Mouse (Mus musculus) neural tube, embryonic 13.5 days (tissue): Measurements from ENCODE around the gene Hoxb6. TPM values are rescaled to one million over a fixed set of nuclear protein-coding genes. Genes with fewer than 3 reads are reported as not detected.

ENCODE experiments used
- ATAC-seq: fragments of 200-750 bp; cut with Nextera tagmentation; 2 replicates; pipeline ENCODE4 v1.8.0; 2017; ENCODE audit warnings: low read depth, mild to moderate bottlenecking, moderate TSS enrichment, moderate library complexity
- H3K27ac ChIP-seq: fragments of 300-500 bp; sonication (generic); replicated peaks from 2 replicates; pipeline ENCODE4 v1.5.1; 2015; ENCODE audit warnings: moderate library complexity, mild to moderate bottlenecking, inconsistent platforms
- H3K27me3 ChIP-seq: fragments of 300-500 bp; sonication (generic); 2 replicates; pipeline ENCODE4 v1.6.1; 2015; ENCODE audit warnings: mild to moderate bottlenecking, inconsistent platforms
- H3K36me3 ChIP-seq: fragments of 300-500 bp; sonication (generic); 2 replicates; pipeline ENCODE4 v1.6.1; 2015; ENCODE audit warnings: mild to moderate bottlenecking, inconsistent platforms
- H3K4me1 ChIP-seq: fragments of 300-500 bp; sonication (generic); replicated peaks from 2 replicates; pipeline ENCODE4 v1.6.1; 2015; ENCODE audit warnings: inconsistent platforms
- H3K4me2 ChIP-seq: fragments of 300-500 bp; sonication (generic); 2 replicates; pipeline ENCODE4 v1.6.1; 2015; ENCODE audit warnings: inconsistent platforms, mild to moderate bottlenecking, moderate library complexity
- H3K4me3 ChIP-seq: fragments of 300-500 bp; sonication (generic); 2 replicates; pipeline ENCODE4 v1.5.1; 2015; ENCODE audit warnings: mild to moderate bottlenecking, inconsistent platforms
- H3K9ac ChIP-seq: fragments of 300-500 bp; sonication (generic); 2 replicates; pipeline ENCODE4 v1.6.1; 2015; ENCODE audit warnings: moderate library complexity, mild to moderate bottlenecking, inconsistent platforms
- H3K9me3 ChIP-seq: fragments of 300-500 bp; sonication (generic); 2 replicates; pipeline ENCODE4 v1.6.1; 2016; ENCODE audit warnings: inconsistent platforms
- WGBS: fragments of 180-500 bp; shearing (Covaris S2); methylation state at CpG from one replicate; pipeline ENCODE4 v1.1.7; 2015; 5-methylcytosine and 5-hydroxymethylcytosine counted together
- polyA plus RNA-seq: library from polyadenylated mRNA; unstranded; fragments of >200 nt; fragmentation: Nextera tagmentation; extraction: Ambion mirVana; gene quantifications from 2 replicates; pipeline ENCODE4 v1.2.1, GENCODE M21; 2015

The Hoxb6 gene
- polyA plus RNA-seq, 1 experiment from 2014 or later: 174 TPM

GRCm38 (mm10) chr11:96327122-96327521 lies 34.8 kb downstream of the Hoxb6 start:
- H3K4me2 ChIP-seq: peak overlapping the region; percentile 96
- WGBS: 5% methylated on average over 7 of the region's 7 CpGs
- H3K36me3 ChIP-seq: peaks cover 19% of the 10 kb centered on the region; the same call in 1 of the 2 replicates
- no peaks in the 10 kb centered on the region for H3K27me3 ChIP-seq
- H3K4me3 ChIP-seq: peak overlapping the region; percentile 99
- ATAC-seq: no peak
- H3K4me1 ChIP-seq: peaks cover 100% of the 10 kb centered on the region
- peak overlapping the region; percentile 100 for H3K27ac ChIP-seq
- no peaks in the 10 kb centered on the region for H3K9me3 ChIP-seq
- H3K9ac ChIP-seq: peak overlapping the region; percentile 100

- H3K4me1 ChIP-seq: peaks cover 100% of the 10 kb centered on the region
- H3K4me3 ChIP-seq: peak overlapping the region; percentile 99
- H3K27ac ChIP-seq: peak overlapping the region; percentile 100
- H3K4me2 ChIP-seq: peak overlapping the region; percentile 96
- H3K9ac ChIP-seq: peak overlapping the region; percentile 100
- 4% methylated on average over 5 of the region's 5 CpGs for WGBS
- no peaks in the 10 kb centered on the region for H3K27me3 ChIP-seq
- H3K36me3 ChIP-seq: peaks cover 22% of the 10 kb centered on the region
- no peaks in the 10 kb centered on the region for H3K9me3 ChIP-seq
- ATAC-seq: peak; percentile 65
These were observed 35.5 kb downstream of the Hoxb6 start for GRCm38 (mm10) chr11:96327750-96328149.

GRCm38 (mm10) chr11:96328605-96329004 lies 36.3 kb downstream of the Hoxb6 start:
- H3K27me3 ChIP-seq: no peaks in the 10 kb centered on the region
- H3K4me3 ChIP-seq: peak overlapping the region; percentile 99

GRCm38 (mm10) chr11:96332105-96332504 lies 39.8 kb downstream of the Hoxb6 start:
- Histone ChIP-seq H3K27me3 (no peaks in the 10 kb centered on the region), H3K4me2 (peak overlapping the region; percentile 96), H3K4me3 (peak overlapping the region; percentile 99), H3K9me3 (no peaks in the 10 kb centered on the region), H3K9ac (peak overlapping the region; percentile 100), H3K36me3 (peaks cover 26% of the 10 kb centered on the region), H3K27ac (peak overlapping the region; percentile 100), H3K4me1 (peaks cover 100% of the 10 kb centered on the region)
- 2% methylated on average over 8 of the region's 8 CpGs for WGBS
- no peak for ATAC-seq

More at GRCm38 (mm10) chr11:96328605-96329004, 36.3 kb downstream of the Hoxb6 start:
- H3K4me1 ChIP-seq: peaks cover 100% of the 10 kb centered on the region
- peak overlapping the region; percentile 100 for H3K9ac ChIP-seq
- H3K9me3 ChIP-seq: no peaks in the 10 kb centered on the region
- ATAC-seq: no peak
- H3K36me3 ChIP-seq: peaks cover 27% of the 10 kb centered on the region
- peak overlapping the region; percentile 100 for H3K27ac ChIP-seq
- 5% methylated on average over 8 of the region's 8 CpGs for WGBS
- peak overlapping the region; percentile 96 for H3K4me2 ChIP-seq

GRCm38 (mm10) chr11:96332618-96333032 lies 40.3 kb downstream of the Hoxb6 start:
- Histone ChIP-seq H3K9me3 (no peaks in the 10 kb centered on the region), H3K4me3 (peak overlapping the region; percentile 99), H3K9ac (peak overlapping the region; percentile 100), H3K4me1 (peaks cover 100% of the 10 kb centered on the region), H3K4me2 (peak overlapping the region; percentile 96), H3K36me3 (peaks cover 30% of the 10 kb centered on the region), H3K27me3 (no peaks in the 10 kb centered on the region), H3K27ac (peak overlapping the region; percentile 100)
- no peak for ATAC-seq
- 2% methylated on average over 35 of the region's 35 CpGs for WGBS

GRCm38 (mm10) chr11:96333241-96334001 lies 41.1 kb downstream of the Hoxb6 start:
- Histone ChIP-seq H3K9ac (peak overlapping the region; percentile 100), H3K27me3 (no peaks in the 10 kb centered on the region)

GRCm38 (mm10) chr11:96334002-96334364 lies 41.7 kb downstream of the Hoxb6 start:
- H3K9ac ChIP-seq: peak overlapping the region; percentile 100
- no peaks in the 10 kb centered on the region for H3K27me3 ChIP-seq
- H3K4me2 ChIP-seq: peak overlapping the region; percentile 96
- peak overlapping the region; percentile 100 for H3K27ac ChIP-seq
- peaks cover 37% of the 10 kb centered on the region for H3K36me3 ChIP-seq
- peaks cover 100% of the 10 kb centered on the region for H3K4me1 ChIP-seq
- H3K4me3 ChIP-seq: peak overlapping the region; percentile 99
- ATAC-seq: 0 out of 2 replicates have a peak, but pooled peaks have one; percentile 5
- no peaks in the 10 kb centered on the region for H3K9me3 ChIP-seq
- WGBS: 8% methylated on average over 2 of the region's 2 CpGs

More at GRCm38 (mm10) chr11:96333241-96334001, 41.1 kb downstream of the Hoxb6 start:
- peaks cover 34% of the 10 kb centered on the region for H3K36me3 ChIP-seq
- no peaks in the 10 kb centered on the region for H3K9me3 ChIP-seq
- peak overlapping the region; percentile 96 for H3K4me2 ChIP-seq
- peak overlapping the region; percentile 100 for H3K27ac ChIP-seq
- ATAC-seq: 0 out of 2 replicates have a peak, but pooled peaks have one; percentile 7
- peak overlapping the region; percentile 99 for H3K4me3 ChIP-seq
- 4% methylated on average over 17 of the region's 17 CpGs for WGBS
- peaks cover 100% of the 10 kb centered on the region for H3K4me1 ChIP-seq

- WGBS: 12% methylated on average over 3 of the region's 3 CpGs
- no peak for ATAC-seq
- Histone ChIP-seq H3K27me3 (no peaks in the 10 kb centered on the region), H3K4me2 (peak overlapping the region; percentile 96), H3K36me3 (peaks cover 37% of the 10 kb centered on the region), H3K4me3 (peak overlapping the region; percentile 99), H3K27ac (peak overlapping the region; percentile 100), H3K9ac (peak overlapping the region; percentile 100), H3K9me3 (no peaks in the 10 kb centered on the region), H3K4me1 (peaks cover 100% of the 10 kb centered on the region)
These were observed 42.7 kb downstream of the Hoxb6 start for GRCm38 (mm10) chr11:96334998-96335397.

GRCm38 (mm10) chr11:96336597-96336996 lies 44.3 kb downstream of the Hoxb6 start:
- Histone ChIP-seq H3K9me3 (no peaks in the 10 kb centered on the region), H3K9ac (peak overlapping the region; percentile 100), H3K4me1 (peaks cover 96% of the 10 kb centered on the region), H3K36me3 (peaks cover 29% of the 10 kb centered on the region), H3K4me2 (peak overlapping the region; percentile 96), H3K27ac (peak overlapping the region; percentile 100), H3K27me3 (no peaks in the 10 kb centered on the region), H3K4me3 (peak overlapping the region; percentile 99)
- no peak for ATAC-seq
- 6% methylated on average over 2 of the region's 2 CpGs for WGBS

- Histone ChIP-seq H3K27ac (peak overlapping the region; percentile 100), H3K4me2 (peak overlapping the region; percentile 96), H3K4me3 (peak overlapping the region; percentile 99), H3K9me3 (no peaks in the 10 kb centered on the region), H3K27me3 (no peaks in the 10 kb centered on the region), H3K9ac (peak overlapping the region; percentile 100), H3K36me3 (peaks cover 29% of the 10 kb centered on the region), H3K4me1 (peaks cover 96% of the 10 kb centered on the region)
- ATAC-seq: no peak
- WGBS: 5% methylated on average over 6 of the region's 6 CpGs
These were observed 44.8 kb downstream of the Hoxb6 start for GRCm38 (mm10) chr11:96337026-96337425.

- Histone ChIP-seq H3K4me1 (peaks cover 96% of the 10 kb centered on the region), H3K9me3 (no peaks in the 10 kb centered on the region), H3K27ac (peak overlapping the region; percentile 100), H3K4me2 (peak overlapping the region; percentile 96), H3K36me3 (peaks cover 26% of the 10 kb centered on the region), H3K9ac (peak overlapping the region; percentile 100), H3K27me3 (no peaks in the 10 kb centered on the region), H3K4me3 (peak overlapping the region; percentile 99)
- 17% methylated on average over 7 of the region's 7 CpGs for WGBS
- ATAC-seq: no peak
These were observed 46.9 kb downstream of the Hoxb6 start for GRCm38 (mm10) chr11:96338957-96339855.
